Comparison of ENCODE assay signal across 8 mouse cellular contexts in the genomic region with DNA sequence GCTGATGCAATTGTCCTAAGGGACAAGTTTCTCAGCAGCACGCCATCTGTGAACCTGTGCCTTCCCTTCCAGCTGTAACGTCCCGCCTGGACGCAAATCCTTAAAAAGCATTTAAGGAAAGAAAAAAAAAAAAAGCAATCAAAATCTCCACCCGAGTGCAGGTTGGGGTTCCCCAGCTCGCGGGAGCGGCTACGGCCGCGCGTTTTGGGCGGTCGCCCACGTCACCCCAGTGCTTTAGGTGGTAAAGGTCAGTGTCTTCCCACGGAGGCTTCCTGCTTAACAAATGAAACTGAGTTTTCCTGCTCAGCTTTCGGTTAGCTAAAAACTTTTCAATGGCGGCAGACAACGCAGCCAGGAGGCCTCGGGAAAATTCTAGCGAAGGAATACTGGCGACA. TPM values are rescaled to one million over a fixed set of nuclear protein-coding genes. Genes with fewer than 3 reads are reported as not detected.
DNase-seq lines count a peak whose midpoint lies in the region; ATAC-seq and TF ChIP-seq lines count a peak whose summit lies in the region.

No protein-coding gene starts in this region.

- H3K9ac ChIP-seq in heart, adult 2 months (ENCODE audit: low read depth, low read length), result peak overlapping the region; percentile 62
- H3K9ac ChIP-seq in forebrain, embryonic 16.5 days (replicated peaks; ENCODE audit: low read depth, low read length), result peak overlapping the region; percentile 52
- H3K9ac ChIP-seq in limb, embryonic 15.5 days, result peak overlapping the region; percentile 52

- no peak for DNase-seq in heart, adult 2 months
- no peak for DNase-seq in heart, adult 9 months (ENCODE audit: low spot score in 2 of 2)
- peak; percentile 14 for DNase-seq in ES-CJ7 (ENCODE audit: low read depth, low spot score)
- no peak for DNase-seq in ovary, adult 18-20 months (ENCODE audit: low spot score)
- DNase-seq in cerebellum, postnatal 36 days, result no peak
- no peak for DNase-seq in layer of hippocampus, postnatal 10 days (ENCODE audit: low spot score in 2 of 2)

- intact Hi-C loops in heart, adult 2 months (cut with DNase I), result no loop called here

- no peak for TF ChIP-seq CTCF in heart, adult 2 months (IDR thresholded peaks at IDR 0.05)

- WGBS in heart, adult 2 months, result 4% methylated on average over 22 of the region's 22 CpGs
- WGBS in forebrain, embryonic 16.5 days, result 1% methylated on average over 22 of the region's 22 CpGs
- WGBS in limb, embryonic 15.5 days, result 3% methylated on average over 22 of the region's 22 CpGs

- TF ChIP-seq POLR2A in heart, adult 2 months (IDR thresholded peaks at IDR 0.05; ENCODE audit: insufficient read depth, low read depth, low read length), result no peak

- H3K27me3 ChIP-seq in heart, adult 2 months (ENCODE audit: control insufficient read depth, insufficient read depth, low read length), result peaks cover 13% of the 10 kb centered on the region
- H3K27me3 ChIP-seq in forebrain, embryonic 16.5 days (replicated peaks; ENCODE audit: control insufficient read depth, insufficient read depth, low read length), result peaks cover 55% of the 10 kb centered on the region
- H3K27me3 ChIP-seq in limb, embryonic 15.5 days, result peaks cover 55% of the 10 kb centered on the region

- peak overlapping the region; percentile 50 for H3K4me3 ChIP-seq in heart, adult 2 months
- H3K4me3 ChIP-seq in forebrain, embryonic 16.5 days (replicated peaks; ENCODE audit: low read length), result peak overlapping the region; percentile 58
- H3K4me3 ChIP-seq in limb, embryonic 15.5 days, result peak overlapping the region; percentile 58

- H3K36me3 ChIP-seq in heart, adult 2 months (ENCODE audit: control insufficient read depth, insufficient read depth, low read length), result no peaks in the 10 kb centered on the region
- no peaks in the 10 kb centered on the region for H3K36me3 ChIP-seq in forebrain, embryonic 16.5 days (ENCODE audit: control insufficient read depth, insufficient read depth)
- no peaks in the 10 kb centered on the region for H3K36me3 ChIP-seq in limb, embryonic 15.5 days

- H3K27ac ChIP-seq in heart, adult 2 months, result no peak overlapping the region
- no peak overlapping the region for H3K27ac ChIP-seq in forebrain, embryonic 16.5 days (ENCODE audit: low read length)
- peak overlapping the region; percentile 67 for H3K27ac ChIP-seq in limb, embryonic 15.5 days

- no peaks in the 10 kb centered on the region for H3K9me3 ChIP-seq in forebrain, embryonic 16.5 days (ENCODE audit: control insufficient read depth, low read length)
- no peaks in the 10 kb centered on the region for H3K9me3 ChIP-seq in limb, embryonic 15.5 days

- 0 out of 2 replicates have a peak, but pooled peaks have one; percentile 5 for ATAC-seq in forebrain, embryonic 16.5 days
- ATAC-seq in limb, embryonic 15.5 days (ENCODE audit: insufficient number of reproducible peaks, low FRiP score, low TSS enrichment, low read depth), result no peak

- H3K4me2 ChIP-seq in forebrain, embryonic 16.5 days (ENCODE audit: low read length), result peak overlapping the region; percentile 100
- peak overlapping the region; percentile 100 for H3K4me2 ChIP-seq in limb, embryonic 15.5 days

- H3K4me1 ChIP-seq in heart, adult 2 months (ENCODE audit: control insufficient read depth, insufficient read depth, low read length), result no peaks in the 10 kb centered on the region
- peaks cover 18% of the 10 kb centered on the region for H3K4me1 ChIP-seq in forebrain, embryonic 16.5 days (replicated peaks; ENCODE audit: control insufficient read depth, insufficient read depth, low read length)
- peaks cover 24% of the 10 kb centered on the region for H3K4me1 ChIP-seq in limb, embryonic 15.5 days

- no peak for TF ChIP-seq EP300 in heart, adult 2 months (IDR thresholded peaks at IDR 0.05; ENCODE audit: insufficient read depth, low read depth, low read length)

- no peaks in the 10 kb centered on the region for H3K79me2 ChIP-seq in heart, adult 2 months (replicated peaks; ENCODE audit: control insufficient read depth, insufficient read depth, low read length)

RNA-seq across cellular contexts. Expression of a gene that starts 0.8 kb away (rescaled TPM):
- total RNA-seq in heart, adult 2 months (2021), result not detected
- 0.18 and 0.20 TPM in 2 replicates for polyA plus RNA-seq in heart, adult 2 months (2012; rRNA removed)
- polyA plus RNA-seq in forebrain, embryonic 16.5 days (2015; fragmentation: Nextera tagmentation; extraction: Ambion mirVana), result 8.0 and 12.4 TPM in 2 replicates
- 101 and 112 TPM in 2 replicates for polyA plus RNA-seq in limb, embryonic 15.5 days (2015; fragmentation: Nextera tagmentation; extraction: Ambion mirVana)
- total RNA-seq in layer of hippocampus, postnatal 10 days (2021), result 1 to 10 TPM; 6.2 to 7.5 TPM

RNA-seq across cellular contexts. Expression of a gene that starts 12.0 kb away (rescaled TPM):
- not detected for total RNA-seq in heart, adult 2 months (2021)
- polyA plus RNA-seq in heart, adult 2 months (2012; rRNA removed), result not detected in 2 replicates
- not detected in 2 replicates for polyA plus RNA-seq in forebrain, embryonic 16.5 days (2015; fragmentation: Nextera tagmentation; extraction: Ambion mirVana)
- 0.15 TPM in 1 of 2 replicates, not detected in the other for polyA plus RNA-seq in limb, embryonic 15.5 days (2015; fragmentation: Nextera tagmentation; extraction: Ambion mirVana)
- under 1 TPM; 0.39 to 0.42 TPM for total RNA-seq in layer of hippocampus, postnatal 10 days (2021)

RNA-seq across cellular contexts. Expression of a gene that starts 29.7 kb away (rescaled TPM):
- not detected for total RNA-seq in heart, adult 2 months (2021)
- not detected in 2 replicates for polyA plus RNA-seq in heart, adult 2 months (2012; rRNA removed)
- polyA plus RNA-seq in forebrain, embryonic 16.5 days (2015; fragmentation: Nextera tagmentation; extraction: Ambion mirVana), result 11.6 and 16.7 TPM in 2 replicates
- polyA plus RNA-seq in limb, embryonic 15.5 days (2015; fragmentation: Nextera tagmentation; extraction: Ambion mirVana), result 53.5 and 65.0 TPM in 2 replicates
- 10 to 100 TPM; 36.7 to 44.6 TPM for total RNA-seq in layer of hippocampus, postnatal 10 days (2021)

RNA-seq across cellular contexts. Expression of a gene that starts 45.8 kb away (rescaled TPM):
- total RNA-seq in heart, adult 2 months (2021), result 10 to 100 TPM; 18.0 to 22.4 TPM
- 25.0 and 27.6 TPM in 2 replicates for polyA plus RNA-seq in heart, adult 2 months (2012; rRNA removed)
- polyA plus RNA-seq in forebrain, embryonic 16.5 days (2015; fragmentation: Nextera tagmentation; extraction: Ambion mirVana), result 0.10 and 0.34 TPM in 2 replicates
- 5.6 and 14.7 TPM in 2 replicates for polyA plus RNA-seq in limb, embryonic 15.5 days (2015; fragmentation: Nextera tagmentation; extraction: Ambion mirVana)
- under 1 TPM; 0.46 to 0.89 TPM for total RNA-seq in layer of hippocampus, postnatal 10 days (2021)

Comparison
In these comparisons a context has a peak if more than half of its experiments do, and no peak if none do; other contexts are left out.
1. RNA of a gene that starts 29.7 kb away (polyA plus RNA-seq): 53.5 to 65.0 TPM in limb, embryonic 15.5 days and 11.6 to 16.7 TPM in forebrain, embryonic 16.5 days; not detected in heart, adult 2 months; every median in the first group is over 10 times any median in the second.
2. Peak in every context shown above with its lines, with median percentiles within 50 percentile points of each other: H3K4me3 ChIP-seq and H3K9ac ChIP-seq.